Mouse (Mus musculus) kidney, adult 2 months (tissue): ENCODE results near the gene D17Wsu92e. TPM values are rescaled to one million over a fixed set of nuclear protein-coding genes. Genes with fewer than 3 reads are reported as not detected.

Experiments used
- DNase-seq: peaks from one replicate; pipeline ENCODE4 v3.0.0; 2021
- H3K27ac ChIP-seq: fragments of 200-500 bp; 2 replicates; pipeline ENCODE4 v1.5.1; 2012; ENCODE audit warnings: low read depth, low read length, control low read depth, inconsistent platforms; ENCODE audit not compliant: insufficient read depth
- H3K27me3 ChIP-seq: fragments of 200-500 bp; replicated peaks from 2 replicates; pipeline ENCODE4 v1.6.1; 2012; ENCODE audit warnings: mild to moderate bottlenecking, moderate library complexity, low read length, inconsistent platforms; ENCODE audit not compliant: control insufficient read depth, insufficient read depth
- H3K36me3 ChIP-seq: fragments of 200-500 bp; 2 replicates; pipeline ENCODE4 v1.6.1; 2012; ENCODE audit warnings: mild to moderate bottlenecking, moderate library complexity, low read length, inconsistent platforms; ENCODE audit not compliant: control insufficient read depth, insufficient read depth
- H3K4me1 ChIP-seq: fragments of 200-500 bp; 2 replicates; pipeline ENCODE4 v1.6.1; 2011; ENCODE audit warnings: low read length; ENCODE audit not compliant: control insufficient read depth, insufficient read depth
- H3K4me3 ChIP-seq: fragments of 200-500 bp; 2 replicates; pipeline ENCODE4 v1.5.1; 2011; ENCODE audit warnings: mild to moderate bottlenecking, low read depth, low read length, control low read depth; ENCODE audit not compliant: insufficient read depth
- CTCF ChIP-seq: fragments of 200-500 bp; conservative IDR thresholded peaks from 2 replicates; pipeline ENCODE4 v1.5.1; 2011; ENCODE audit warnings: low read depth, mild to moderate bottlenecking, control low read depth, low read length, moderate library complexity, mixed read lengths; ENCODE audit not compliant: insufficient read depth, insufficient read length
- POLR2A ChIP-seq: fragments of 200-500 bp; IDR thresholded peaks from one replicate; pipeline ENCODE4 v1.6.1; 2011; ENCODE audit warnings: low read depth, low read length, control low read depth
- WGBS: fragments of 180-500 bp; shearing (Covaris S2); methylation state at CpG from one replicate; pipeline ENCODE4 v1.1.7; 2018; 5-methylcytosine and 5-hydroxymethylcytosine counted together
- polyA plus RNA-seq: library from polyadenylated mRNA; depleted of rRNA; stranded (reverse); fragments of >200 nt; gene quantifications from 2 replicates; pipeline ENCODE4 v1.2.3, GENCODE M21; 2012; rRNA removed

The D17Wsu92e gene
- polyA plus RNA-seq, 1 experiment, result 189 TPM

GRCm38 (mm10) chr17:27703961-27704621, 116.4 kb downstream of the D17Wsu92e start:
- DNase-seq, result peak; percentile 30
- Histone ChIP-seq H3K4me3 (no peak overlapping the region), H3K27me3 (no peaks in the 10 kb centered on the region), H3K27ac (no peak overlapping the region), H3K36me3 (no peaks in the 10 kb centered on the region), H3K4me1 (no peaks in the 10 kb centered on the region)
- no peak for TF ChIP-seq CTCF
- TF ChIP-seq POLR2A, result no peak
- 70% methylated on average over 5 of the region's 5 CpGs for WGBS

DNA sequence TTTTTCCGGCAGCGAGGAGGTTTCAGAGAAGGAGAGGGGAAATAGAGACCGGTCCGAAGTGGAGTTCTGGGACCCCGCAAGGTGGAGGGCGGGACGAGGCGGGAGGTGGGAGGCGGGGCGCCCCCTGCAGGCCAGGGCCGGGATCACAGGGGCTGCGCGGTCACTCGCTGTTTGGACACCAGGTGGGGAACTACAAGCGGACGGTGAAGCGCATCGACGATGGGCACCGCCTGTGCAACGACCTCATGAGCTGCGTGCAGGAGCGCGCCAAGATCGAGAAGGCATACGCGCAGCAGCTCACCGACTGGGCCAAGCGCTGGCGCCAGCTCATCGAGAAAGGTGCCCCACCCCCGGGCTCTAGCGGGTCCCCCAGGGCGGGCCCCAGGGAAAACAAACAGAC, 117.9 kb downstream of the D17Wsu92e start:
- TF ChIP-seq CTCF, result peak; percentile 73
- TF ChIP-seq POLR2A, result no peak
- no peaks in the 10 kb centered on the region for H3K4me1 ChIP-seq

DNA sequence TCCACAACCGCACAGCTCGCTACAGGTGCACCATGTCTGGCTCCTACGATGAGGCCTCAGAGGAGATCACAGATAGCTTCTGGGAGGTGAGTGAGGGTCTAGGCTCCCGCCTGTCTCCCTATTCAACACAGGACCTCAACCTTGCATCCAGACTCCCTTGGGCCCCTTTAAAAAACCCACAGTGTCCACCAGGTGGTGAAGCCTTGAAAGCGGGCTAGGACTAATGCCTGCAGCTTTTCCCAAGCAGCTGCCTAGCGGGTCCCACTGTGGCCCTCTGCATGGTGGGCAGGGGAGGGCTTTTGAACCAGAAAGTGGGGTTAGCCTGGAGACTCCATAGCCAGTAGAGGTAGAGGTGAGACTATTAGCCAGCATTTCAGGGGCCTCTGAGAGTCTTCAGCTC, 118.6 kb downstream of the D17Wsu92e start:
- Histone ChIP-seq H3K4me3 (no peak overlapping the region), H3K4me1 (no peaks in the 10 kb centered on the region), H3K27me3 (no peaks in the 10 kb centered on the region), H3K27ac (no peak overlapping the region), H3K36me3 (no peaks in the 10 kb centered on the region)
- TF ChIP-seq POLR2A (no peak), CTCF (no peak)
- 90% methylated on average over 6 of the region's 6 CpGs for WGBS
- DNase-seq, result no peak

More for the DNA sequence above, 117.9 kb downstream of the D17Wsu92e start:
- 1% methylated on average over 34 of the region's 34 CpGs for WGBS
- no peaks in the 10 kb centered on the region for H3K36me3 ChIP-seq
- H3K27ac ChIP-seq, result no peak overlapping the region
- peak overlapping the region; percentile 35; the same call in 1 of the 2 replicates for H3K4me3 ChIP-seq
- peak; percentile 45 for DNase-seq
- H3K27me3 ChIP-seq, result no peaks in the 10 kb centered on the region

Other genes starting within 250 kb of the D17Wsu92e start
- gene Nudt3, start 197.2 kb downstream of the D17Wsu92e start, polyA plus RNA-seq, result 61.4 and 69.9 TPM in 2 replicates
- not detected in 2 replicates for gene RPS10-NUDT3, start 185.4 kb downstream of the D17Wsu92e start, polyA plus RNA-seq
- 814 and 927 TPM in 2 replicates for gene Rps10, start 184.0 kb downstream of the D17Wsu92e start, polyA plus RNA-seq
- gene Pacsin1, start 165.1 kb downstream of the D17Wsu92e start, polyA plus RNA-seq, result 0.58 and 1.3 TPM in 2 replicates
- 0.09 and 0.45 TPM in 2 replicates for gene Spdef, start 91.7 kb downstream of the D17Wsu92e start, polyA plus RNA-seq
- gene Snrpc, start 17.5 kb upstream of the D17Wsu92e start, polyA plus RNA-seq, result 55.8 and 61.2 TPM in 2 replicates
- 8.0 and 9.6 TPM in 2 replicates for gene Uhrf1bp1, start 35.8 kb upstream of the D17Wsu92e start, polyA plus RNA-seq
- 36.7 and 44.5 TPM in 2 replicates for gene Anks1, start 88.7 kb upstream of the D17Wsu92e start, polyA plus RNA-seq
- 12.0 and 15.3 TPM in 2 replicates for gene Taf11, start 89.2 kb upstream of the D17Wsu92e start, polyA plus RNA-seq